Mouse (Mus musculus) cortical plate, adult 2 months (tissue): Measurements from ENCODE around the gene Zfp410.

Experiments
- CTCF ChIP-seq: fragments of 200-500 bp; IDR thresholded peaks from 2 replicates; pipeline ENCODE4 v1.5.1; 2011; ENCODE audit warnings: mild to moderate bottlenecking, control low read depth, low read length; ENCODE audit not compliant: insufficient read depth; ENCODE audit errors: extremely low read depth
- POLR2A ChIP-seq: fragments of 200-500 bp; IDR thresholded peaks from 2 replicates; pipeline ENCODE4 v1.6.1; 2011; ENCODE audit warnings: mild to moderate bottlenecking, low read length, control low read depth; ENCODE audit not compliant: insufficient read depth; ENCODE audit errors: extremely low read depth

- no peak for TF ChIP-seq CTCF
- no peak for TF ChIP-seq POLR2A
Measured at GRCm38 (mm10) chr12:84297851-84298250, 18.8 kb upstream of the Zfp410 start.
